Comparison of ENCODE assay signal across 21 mouse cellular contexts in genomic region chr1:153121320-153121719, GRCm38 (mm10).
A peak's percentile ranks its signal among the peaks of the same experiment; 100 is the strongest.
DNase-seq lines count a peak whose midpoint lies in the region; ATAC-seq and TF ChIP-seq lines count a peak whose summit lies in the region.
"Had no signal": no experiment of that assay in that cellular context is flagged by ENCODE, and none has a peak within 500 bp of the region (broad histone marks: within the 10 kb centered on the region; RNA-seq: fewer than 3 reads in every experiment).

No protein-coding gene starts in this region.

- no peaks in the 10 kb centered on the region for H3K27me3 ChIP-seq in heart, adult 2 months (ENCODE audit: control insufficient read depth, insufficient read depth, low read length)
- H3K27me3 ChIP-seq in heart, embryonic 12.5 days (replicated peaks), result no peaks in the 10 kb centered on the region
- H3K27me3 ChIP-seq in kidney, adult 2 months (replicated peaks; ENCODE audit: control insufficient read depth, insufficient read depth, low read length), result no peaks in the 10 kb centered on the region
- H3K27me3 ChIP-seq: hindbrain, embryonic 13.5 days; limb, embryonic 15.5 days had no signal

- peaks cover 3% of the 10 kb centered on the region; the same call in 1 of the 2 replicates for H3K4me1 ChIP-seq in heart, adult 2 months (ENCODE audit: control insufficient read depth, insufficient read depth, low read length)
- peaks cover 1% of the 10 kb centered on the region; the same call in 1 of the 2 replicates for H3K4me1 ChIP-seq in heart, embryonic 12.5 days (replicated peaks)
- H3K4me1 ChIP-seq in brown adipose tissue, adult 24 weeks (ENCODE audit: control insufficient read depth, insufficient read depth, insufficient read length, low read length), result peaks cover 8% of the 10 kb centered on the region; the same call in 1 of the 2 replicates
- no peaks in the 10 kb centered on the region; the same call in 1 of the 2 replicates for H3K4me1 ChIP-seq in kidney, adult 2 months (ENCODE audit: control insufficient read depth, insufficient read depth, low read length)
- H3K4me1 ChIP-seq: hindbrain, embryonic 13.5 days; limb, embryonic 15.5 days had no signal

- no peak for TF ChIP-seq POLR2A in heart, adult 2 months (IDR thresholded peaks at IDR 0.05; ENCODE audit: insufficient read depth, low read depth, low read length)
- no peak for TF ChIP-seq POLR2A in kidney, adult 2 months (IDR thresholded peaks at IDR 0.05; ENCODE audit: low read depth, low read length)

- H3K27ac ChIP-seq in heart, adult 2 months, result peak overlapping the region; percentile 43
- no peak overlapping the region for H3K27ac ChIP-seq in heart, embryonic 12.5 days (ENCODE audit: poor library complexity, severe bottlenecking)
- H3K27ac ChIP-seq in brown adipose tissue, adult 24 weeks (replicated peaks; ENCODE audit: low read depth, low read length), result peak overlapping the region; percentile 52
- no peak overlapping the region for H3K27ac ChIP-seq in kidney, adult 2 months (ENCODE audit: insufficient read depth, low read depth, low read length)
- H3K27ac ChIP-seq: hindbrain, embryonic 13.5 days; limb, embryonic 15.5 days had no signal

- H3K9ac ChIP-seq in heart, adult 2 months (ENCODE audit: low read depth, low read length), result no peak overlapping the region
- H3K9ac ChIP-seq in heart, embryonic 12.5 days, result no peak overlapping the region
- H3K9ac ChIP-seq: hindbrain, embryonic 13.5 days; limb, embryonic 15.5 days had no signal

- peak; percentile 23 to 25 for DNase-seq in heart, adult 2 months
- peak; percentile 15 for DNase-seq in 416B (ENCODE audit: low read depth)
- DNase-seq in skeletal muscle tissue, adult 2 months (ENCODE audit: low read depth, low spot score), result peak; percentile 66
- DNase-seq in layer of hippocampus, adult 9-11 months, result no peak
- DNase-seq in kidney, adult 2 months, result no peak
- DNase-seq: cerebellum, adult 2 months; gastrocnemius, postnatal 10 days; heart, postnatal 36 days; kidney, adult 18-20 months; kidney, postnatal 10 days; left cerebral cortex, postnatal 4 days; lung, adult 18-20 months; lung, postnatal 14 days had no signal

- WGBS in heart, adult 2 months, result 49% methylated on average over 5 of the region's 5 CpGs
- 56% methylated on average over 5 of the region's 5 CpGs for WGBS in heart, embryonic 12.5 days
- 71% methylated on average over 5 of the region's 5 CpGs for WGBS in kidney, adult 2 months

- ATAC-seq in heart, embryonic 12.5 days (ENCODE audit: insufficient number of reproducible peaks, low FRiP score), result no peak
- ATAC-seq: forebrain, embryonic 14.5 days; inflammation-experienced regulatory T-cells, adult 6 months; midbrain, embryonic 16.5 days had no signal

- intact Hi-C loops in heart, adult 2 months (cut with DNase I), result no loop called here

- H3K4me2 ChIP-seq in heart, embryonic 12.5 days, result no peak overlapping the region
- H3K4me2 ChIP-seq: hindbrain, embryonic 13.5 days; limb, embryonic 15.5 days had no signal

- no peak overlapping the region for H3K4me3 ChIP-seq in heart, adult 2 months
- H3K4me3 ChIP-seq in heart, embryonic 12.5 days, result no peak overlapping the region
- no peak overlapping the region for H3K4me3 ChIP-seq in brown adipose tissue, adult 24 weeks (ENCODE audit: insufficient read depth, low read depth, low read length)
- H3K4me3 ChIP-seq in kidney, adult 2 months (ENCODE audit: insufficient read depth, low read depth, low read length), result no peak overlapping the region
- H3K4me3 ChIP-seq: hindbrain, embryonic 13.5 days; limb, embryonic 15.5 days; megakaryocyte, embryonic 14.5 days had no signal

- no peak for TF ChIP-seq CTCF in heart, adult 2 months (IDR thresholded peaks at IDR 0.05)
- TF ChIP-seq CTCF in kidney, adult 2 months (conservative IDR thresholded peaks at IDR 0.05; ENCODE audit: insufficient read depth, insufficient read length, low read depth, low read length), result no peak

- no peaks in the 10 kb centered on the region for H3K9me3 ChIP-seq in heart, embryonic 12.5 days (replicated peaks)
- H3K9me3 ChIP-seq: hindbrain, embryonic 13.5 days; limb, embryonic 15.5 days; megakaryocyte, embryonic 14.5 days had no signal

- H3K36me3 ChIP-seq in heart, adult 2 months (ENCODE audit: control insufficient read depth, insufficient read depth, low read length), result no peaks in the 10 kb centered on the region
- no peaks in the 10 kb centered on the region for H3K36me3 ChIP-seq in heart, embryonic 12.5 days
- H3K36me3 ChIP-seq in kidney, adult 2 months (ENCODE audit: control insufficient read depth, insufficient read depth, low read length), result no peaks in the 10 kb centered on the region
- H3K36me3 ChIP-seq: limb, embryonic 15.5 days had no signal

- H3K79me2 ChIP-seq in heart, adult 2 months (replicated peaks; ENCODE audit: control insufficient read depth, insufficient read depth, low read length), result no peaks in the 10 kb centered on the region

- no peak for TF ChIP-seq EP300 in heart, adult 2 months (IDR thresholded peaks at IDR 0.05; ENCODE audit: insufficient read depth, low read depth, low read length)

Comparison
In these comparisons a context has a peak if more than half of its experiments do, and no peak if none do; other contexts are left out.
1. H3K27ac ChIP-seq: peak in heart, adult 2 months (single experiment) and brown adipose tissue, adult 24 weeks (single experiment); none in heart, embryonic 12.5 days (single experiment) and kidney, adult 2 months (single experiment).
2. DNase-seq: peak in heart, adult 2 months (2 of 2), 416B (single experiment) and skeletal muscle tissue, adult 2 months (single experiment); none in layer of hippocampus, adult 9-11 months (single experiment) and kidney, adult 2 months (single experiment).